Mouse (Mus musculus) yolk sac, embryonic 10.5 days (tissue): ENCODE measurements around the gene Slc2a1.

Experiments used
- DNase-seq: peaks from one replicate; pipeline ENCODE4 v3.0.0-alpha.2; 2017; ENCODE audit warnings: low spot score

Gene Slc2a1

DNA sequence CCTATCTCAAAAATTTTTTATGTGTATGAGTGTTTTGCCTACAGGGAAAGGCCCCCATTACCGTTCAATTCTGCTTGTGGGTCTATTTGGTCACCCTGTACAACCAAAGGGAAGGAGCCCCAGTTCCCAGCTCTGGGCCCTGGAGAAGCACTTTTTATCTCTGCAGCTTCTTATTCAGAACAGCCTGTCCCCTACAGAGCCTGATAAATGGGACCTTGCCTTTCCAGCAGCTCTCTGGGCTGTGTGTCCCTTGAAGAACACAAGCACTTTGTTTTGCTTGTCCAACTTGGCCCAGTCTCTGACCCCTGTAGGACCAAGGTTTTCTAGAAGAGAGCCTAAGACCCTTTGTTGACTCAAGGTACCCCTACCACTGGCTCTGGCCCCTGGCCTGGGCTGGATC, 20.6 kb downstream of the Slc2a1 start:
- no peak for DNase-seq

GRCm38 (mm10) chr4:119131189-119131910, 22.8 kb downstream of the Slc2a1 start:
- no peak for DNase-seq

DNA sequence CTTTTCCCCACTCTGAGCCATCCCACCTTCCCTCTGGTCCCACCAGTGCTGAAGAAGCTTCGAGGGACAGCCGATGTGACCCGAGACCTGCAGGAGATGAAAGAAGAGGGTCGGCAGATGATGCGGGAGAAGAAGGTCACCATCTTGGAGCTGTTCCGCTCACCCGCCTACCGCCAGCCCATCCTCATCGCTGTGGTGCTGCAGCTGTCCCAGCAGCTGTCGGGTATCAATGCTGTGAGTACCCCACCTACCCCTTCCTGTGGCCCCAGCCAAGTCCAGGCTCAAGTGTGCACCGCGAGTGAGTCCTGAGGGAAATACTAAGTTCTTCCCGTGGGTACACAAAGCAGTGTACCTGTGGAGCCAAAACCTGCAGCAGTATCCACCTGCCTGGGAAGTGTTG, 24.8 kb downstream of the Slc2a1 start:
- no peak for DNase-seq

DNA sequence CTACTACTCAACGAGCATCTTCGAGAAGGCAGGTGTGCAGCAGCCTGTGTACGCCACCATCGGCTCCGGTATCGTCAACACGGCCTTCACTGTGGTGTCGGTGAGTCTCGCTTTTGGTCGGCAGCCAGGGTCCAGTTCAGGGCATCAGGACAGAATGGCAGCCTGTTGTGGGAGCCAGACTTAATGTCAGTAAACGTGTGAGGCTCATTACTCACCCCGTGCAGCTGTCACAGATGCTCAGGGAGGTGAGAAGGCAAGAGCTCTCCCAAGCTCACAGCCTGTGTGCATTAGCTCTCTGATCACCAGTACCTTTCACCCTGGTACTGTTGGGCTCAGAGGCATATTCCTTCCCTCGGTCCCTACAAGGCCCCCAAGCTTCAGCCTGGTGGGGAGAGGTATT, 25.3 kb downstream of the Slc2a1 start:
- no peak for DNase-seq

GRCm38 (mm10) chr4:119137313-119137712, 28.8 kb downstream of the Slc2a1 start:
- peak; percentile 66 for DNase-seq

DNA sequence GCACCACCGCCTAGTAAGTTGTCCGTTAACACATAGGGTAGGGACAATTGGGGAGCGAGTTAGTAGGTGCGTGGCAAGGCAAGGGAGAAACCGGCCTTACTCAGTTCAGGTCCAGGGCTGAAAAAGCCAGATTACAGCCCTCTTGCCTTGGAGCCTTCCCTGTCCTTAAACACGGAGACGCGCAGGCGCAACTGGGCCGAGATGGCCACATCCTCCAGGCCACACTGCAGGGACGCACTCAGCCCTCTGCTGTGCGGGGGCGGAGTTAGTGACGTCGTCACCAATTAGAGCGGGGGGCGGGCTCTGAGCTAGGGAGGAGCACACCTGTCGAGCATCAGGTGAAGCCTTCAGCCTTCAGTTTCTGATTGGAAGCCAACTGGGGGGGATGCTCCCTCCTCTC, 29.7 kb downstream of the Slc2a1 start:
- DNase-seq = peak; percentile 88

DNA sequence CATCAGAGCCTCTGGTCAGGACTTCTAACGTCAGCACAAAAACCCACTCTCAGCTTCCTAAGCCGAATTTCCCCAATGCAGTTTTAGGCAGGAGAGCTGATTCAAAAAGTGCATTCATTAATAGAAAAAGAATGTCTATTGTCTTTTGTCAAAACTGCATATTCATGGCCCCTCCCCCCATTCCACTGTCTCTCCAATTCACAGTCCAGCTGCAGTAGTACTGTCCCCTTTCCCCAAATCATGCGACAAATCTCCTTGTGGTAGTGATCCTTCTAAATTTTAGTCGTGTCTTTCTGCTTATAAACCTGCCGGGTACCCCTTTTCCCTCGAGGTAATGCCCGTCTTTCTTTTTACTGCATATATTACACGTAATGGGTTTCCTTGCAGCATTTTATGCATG, 30.3 kb downstream of the Slc2a1 start:
- no peak for DNase-seq

DNA sequence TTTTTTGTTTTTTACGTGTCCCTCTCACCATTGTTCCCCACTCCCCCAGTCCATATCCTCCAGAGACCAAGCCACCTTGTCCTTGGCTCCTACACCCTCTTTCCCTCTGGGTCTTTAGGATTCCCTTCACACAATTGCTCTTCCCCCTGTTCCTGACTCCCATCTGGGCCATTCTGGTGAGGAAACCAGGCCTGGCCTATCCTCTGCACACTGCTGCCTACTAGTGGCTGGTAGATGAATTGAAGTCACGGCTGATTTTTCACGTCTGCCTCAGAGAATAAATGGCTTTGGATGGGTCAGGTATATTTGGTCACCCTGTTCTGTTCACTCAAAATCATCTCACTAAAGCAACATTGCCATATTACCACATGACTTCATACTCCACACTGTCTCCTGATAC, 31.6 kb downstream of the Slc2a1 start:
- no peak for DNase-seq

- DNase-seq = no peak
These were observed 32.7 kb downstream of the Slc2a1 start for GRCm38 (mm10) chr4:119141191-119141590.

DNA sequence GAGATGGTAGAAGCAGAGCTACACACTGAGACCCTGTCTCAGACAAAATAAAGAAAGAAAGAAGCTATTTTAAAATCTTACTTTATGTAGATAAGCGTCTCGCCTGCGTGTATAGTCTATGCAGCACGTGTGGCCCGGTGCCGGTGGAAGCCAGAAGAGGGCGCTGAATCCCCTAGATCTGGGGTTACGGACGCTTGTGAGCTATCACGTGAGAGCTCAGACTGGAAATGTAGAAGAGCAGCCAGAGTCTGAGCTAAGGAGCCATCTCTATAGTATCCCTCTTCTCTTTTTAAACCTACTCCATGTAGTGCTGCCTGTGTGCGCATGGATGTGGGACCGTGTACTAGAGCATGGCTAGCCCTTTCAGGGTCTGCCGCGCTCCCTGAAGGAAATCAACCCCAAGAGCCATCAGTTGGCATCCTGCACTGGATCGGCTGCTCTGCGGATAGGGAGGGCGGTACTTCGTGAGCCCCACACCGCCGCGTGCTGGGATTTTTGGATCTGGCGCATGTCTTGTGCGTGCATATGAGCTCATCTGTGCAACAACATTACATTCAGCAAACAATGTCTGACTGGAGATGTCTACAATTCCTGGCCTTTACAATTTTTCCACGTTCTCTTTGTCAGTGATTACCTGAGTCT, 33.8 kb downstream of the Slc2a1 start:
- no peak for DNase-seq

GRCm38 (mm10) chr4:119146816-119147215, 38.3 kb downstream of the Slc2a1 start:
- no peak for DNase-seq

DNA sequence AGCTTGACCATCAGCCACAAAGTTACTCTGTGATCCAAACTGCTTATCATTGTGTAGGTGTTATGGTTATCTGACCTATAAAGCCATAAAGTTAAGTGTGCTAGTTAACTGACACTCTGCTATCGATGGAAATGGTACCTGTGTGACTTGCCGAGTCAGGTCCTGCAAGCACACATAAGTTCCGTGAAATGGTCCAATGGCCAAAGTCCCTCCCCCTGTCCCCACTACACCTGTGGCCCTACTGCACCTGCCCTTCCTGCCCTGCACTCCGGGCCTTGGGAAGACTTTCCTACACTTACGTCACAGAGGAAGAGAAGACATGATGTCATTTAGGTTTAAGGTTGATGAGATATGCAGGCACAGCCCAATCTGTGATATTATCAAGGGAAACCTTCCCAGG, 38.8 kb downstream of the Slc2a1 start:
- no peak for DNase-seq

DNA sequence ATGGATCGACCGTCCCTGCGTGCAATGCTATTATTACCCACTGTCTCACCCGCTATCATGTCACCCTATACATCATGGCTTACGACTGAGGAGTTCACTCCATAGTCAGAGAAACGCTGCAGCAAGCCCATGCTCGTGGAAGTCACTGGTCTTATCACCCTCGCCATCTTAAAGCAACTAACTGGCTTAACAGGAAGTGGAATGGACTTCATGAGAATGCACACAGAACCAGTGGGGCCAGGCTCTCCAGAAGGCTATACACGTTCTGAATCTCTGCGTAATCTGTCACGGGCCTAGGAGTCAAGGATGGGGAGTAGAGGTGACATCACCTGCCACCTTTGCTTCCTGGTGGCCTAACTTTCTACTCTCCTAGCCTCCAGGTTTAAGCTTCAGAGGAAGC, 40.2 kb downstream of the Slc2a1 start:
- DNase-seq = no peak

GRCm38 (mm10) chr4:119157186-119157585, 48.7 kb downstream of the Slc2a1 start:
- no peak for DNase-seq

DNA sequence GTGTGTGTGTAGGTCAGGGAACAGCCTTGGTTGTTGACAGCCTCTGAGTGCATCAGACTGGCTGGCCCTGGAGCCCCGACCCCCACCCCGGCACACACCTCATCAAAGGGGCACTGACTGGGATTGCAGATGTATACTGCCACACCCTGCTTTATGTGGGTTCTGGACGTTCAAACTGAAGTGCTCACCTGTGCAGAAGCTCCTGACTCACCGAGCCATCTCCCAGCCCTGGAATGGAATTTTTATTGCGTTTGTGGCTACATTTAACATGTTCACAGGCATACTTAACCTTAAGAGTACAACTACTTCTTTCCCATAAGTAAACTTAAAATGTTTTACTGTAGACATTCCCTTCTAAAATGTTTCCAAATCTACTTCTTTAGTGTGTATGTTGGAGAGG, 49.4 kb downstream of the Slc2a1 start:
- DNase-seq = no peak

DNA sequence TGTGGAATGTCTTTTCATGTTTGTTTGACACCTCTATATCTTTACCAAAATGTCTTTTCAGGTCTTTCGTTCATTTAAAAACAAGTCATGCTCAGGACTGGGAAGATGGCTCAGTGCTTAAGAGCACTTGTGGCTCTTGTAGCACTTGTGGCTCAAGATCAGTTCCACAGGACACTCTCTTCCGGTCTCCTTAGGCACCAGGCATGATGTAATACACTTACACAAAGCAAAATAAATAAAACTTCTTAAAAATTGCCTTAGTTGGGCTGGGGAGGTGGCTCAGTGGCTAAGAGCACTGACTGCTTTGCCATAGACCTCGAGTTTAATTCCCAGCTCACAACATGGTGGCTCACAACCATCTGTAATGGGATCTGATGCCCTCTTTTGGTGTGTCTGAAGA, 52.8 kb downstream of the Slc2a1 start:
- no peak for DNase-seq

DNA sequence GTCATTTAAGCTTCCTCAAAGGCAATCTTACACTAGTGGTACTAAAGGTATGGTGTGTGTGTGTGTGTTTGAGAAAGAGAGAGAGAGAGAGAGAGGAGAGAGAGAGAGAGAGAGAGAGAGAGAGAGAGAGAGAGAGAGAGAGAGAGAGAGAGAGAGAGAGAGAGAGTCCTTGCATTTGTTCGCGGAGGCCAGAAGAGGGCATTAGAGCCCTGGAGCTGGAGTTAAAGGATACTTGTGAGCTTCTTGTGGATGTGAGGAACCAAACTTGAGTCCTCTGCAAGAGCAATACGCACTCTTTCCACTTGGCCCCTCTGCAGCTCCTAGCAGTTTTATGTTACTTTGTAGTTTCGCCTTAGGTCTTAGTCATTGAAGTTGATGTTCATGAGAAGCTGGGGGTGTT, 54.5 kb downstream of the Slc2a1 start:
- no peak for DNase-seq

DNA sequence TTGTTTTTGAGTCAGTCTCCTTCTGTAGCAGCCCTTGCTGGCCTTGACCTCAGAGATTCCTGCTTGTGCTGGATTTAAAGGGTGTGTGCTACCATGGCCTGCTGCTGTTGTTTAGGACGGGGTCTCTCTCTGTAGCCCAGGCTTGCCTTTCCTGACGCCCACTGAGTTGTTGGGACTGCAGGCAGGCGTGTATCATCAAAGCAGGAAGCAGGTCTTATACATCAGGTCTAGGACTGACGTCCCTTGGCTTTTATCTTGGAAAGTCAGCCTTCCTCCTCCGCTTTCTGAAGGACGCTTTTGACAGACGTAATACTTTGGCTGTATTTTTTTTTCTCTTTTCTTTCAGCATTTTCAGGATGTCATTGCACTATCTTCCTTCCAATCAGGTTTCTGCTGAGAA, 57.4 kb downstream of the Slc2a1 start:
- DNase-seq = no peak

- no peak for DNase-seq
These were observed 58.6 kb downstream of the Slc2a1 start for GRCm38 (mm10) chr4:119167068-119167467.

DNA sequence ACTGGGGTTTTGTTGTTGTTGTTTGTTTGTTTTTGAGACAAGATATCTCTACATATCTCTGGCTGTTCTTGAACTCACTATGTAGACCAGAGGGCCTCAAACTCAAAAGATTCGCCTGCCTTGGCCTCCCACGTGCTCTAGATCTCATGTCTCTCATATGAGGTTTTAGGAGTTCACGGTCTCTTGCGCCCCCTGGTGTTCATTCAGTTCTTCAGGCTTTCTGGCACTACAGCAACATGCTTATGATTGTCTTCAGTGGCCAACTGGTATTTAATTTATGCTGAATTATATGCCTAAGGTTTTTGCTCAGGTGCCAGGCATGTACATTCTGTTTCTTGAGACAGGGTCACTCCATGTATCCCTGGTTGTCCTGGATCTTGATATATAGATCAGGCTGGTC, 59.2 kb downstream of the Slc2a1 start:
- DNase-seq = peak; percentile 65

- no peak for DNase-seq
These were observed 64.6 kb downstream of the Slc2a1 start for GRCm38 (mm10) chr4:119172919-119173650.

- peak; percentile 94 for DNase-seq
These were observed 65.4 kb downstream of the Slc2a1 start, which contains the start of gene Zfp691 for GRCm38 (mm10) chr4:119173851-119174453. Gene Zfp691 (minus strand): TSS chr4:119174195.

DNA sequence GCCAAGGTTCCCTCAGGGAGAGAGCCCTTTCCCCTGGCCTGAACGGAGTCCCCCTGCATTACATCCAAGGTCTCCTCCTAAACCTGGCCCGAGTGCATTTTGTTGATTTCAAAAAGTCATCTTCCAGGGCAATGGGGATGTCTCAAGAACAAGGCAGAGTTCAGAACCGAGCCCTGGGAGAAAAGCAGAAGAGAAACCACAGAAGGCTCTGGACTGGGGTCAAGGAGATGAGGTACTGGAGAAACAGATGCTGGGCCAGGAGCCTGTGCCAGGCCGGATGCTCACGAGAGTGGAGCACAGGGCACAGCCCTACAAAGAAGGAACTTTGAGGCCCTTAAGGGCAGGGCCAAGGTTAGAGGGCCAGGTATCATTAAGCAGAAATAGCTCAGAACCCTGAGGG, 69.2 kb downstream of the Slc2a1 start:
- DNase-seq = no peak
